Mouse (Mus musculus) hindbrain, embryonic 15.5 days (tissue): Measurements from ENCODE around the gene Gm47841. TPM values are rescaled to one million over a fixed set of nuclear protein-coding genes. Genes with fewer than 3 reads are reported as not detected.

Source experiments
- ATAC-seq: fragments of 200-750 bp; cut with Nextera tagmentation; 2 replicates; pipeline ENCODE4 v1.8.0; 2017; ENCODE audit warnings: low read depth, moderate number of reproducible peaks, moderate TSS enrichment; ENCODE audit not compliant: low FRiP score
- H3K27ac ChIP-seq: fragments of 300-500 bp; sonication (generic); replicated peaks from 2 replicates; pipeline ENCODE4 v1.5.1; 2015; ENCODE audit warnings: mild to moderate bottlenecking, inconsistent platforms
- H3K27me3 ChIP-seq: fragments of 300-500 bp; sonication (generic); 2 replicates; pipeline ENCODE4 v1.6.1; 2015; ENCODE audit warnings: control low read depth, inconsistent platforms
- H3K36me3 ChIP-seq: fragments of 300-500 bp; sonication (generic); 2 replicates; pipeline ENCODE4 v1.6.1; 2015; ENCODE audit warnings: control low read depth, inconsistent platforms
- H3K4me1 ChIP-seq: fragments of 300-500 bp; sonication (generic); replicated peaks from 2 replicates; pipeline ENCODE4 v1.6.1; 2015; ENCODE audit warnings: control low read depth, inconsistent platforms
- H3K4me2 ChIP-seq: fragments of 300-500 bp; sonication (generic); 2 replicates; pipeline ENCODE4 v1.6.1; 2015; ENCODE audit warnings: moderate library complexity, mild to moderate bottlenecking, inconsistent platforms
- H3K4me3 ChIP-seq: fragments of 300-500 bp; sonication (generic); 2 replicates; pipeline ENCODE4 v1.5.1; 2015; ENCODE audit warnings: mild to moderate bottlenecking, inconsistent platforms
- H3K9ac ChIP-seq: fragments of 300-500 bp; sonication (generic); 2 replicates; pipeline ENCODE4 v1.6.1; 2015; ENCODE audit warnings: inconsistent platforms
- H3K9me3 ChIP-seq: fragments of 300-500 bp; sonication (generic); 2 replicates; pipeline ENCODE4 v1.6.1; 2016; ENCODE audit warnings: control low read depth, inconsistent platforms
- WGBS: fragments of 180-500 bp; shearing (Covaris S2); methylation state at CpG from one replicate; pipeline ENCODE4 v1.1.7; 2015; 5-methylcytosine and 5-hydroxymethylcytosine counted together
- polyA plus RNA-seq: library from polyadenylated mRNA; unstranded; fragments of >200 nt; fragmentation: Nextera tagmentation; extraction: Ambion mirVana; gene quantifications from 2 replicates; pipeline ENCODE4 v1.2.1, GENCODE M21; 2015

Gm47841 gene
- not detected in 2 replicates for polyA plus RNA-seq

DNA sequence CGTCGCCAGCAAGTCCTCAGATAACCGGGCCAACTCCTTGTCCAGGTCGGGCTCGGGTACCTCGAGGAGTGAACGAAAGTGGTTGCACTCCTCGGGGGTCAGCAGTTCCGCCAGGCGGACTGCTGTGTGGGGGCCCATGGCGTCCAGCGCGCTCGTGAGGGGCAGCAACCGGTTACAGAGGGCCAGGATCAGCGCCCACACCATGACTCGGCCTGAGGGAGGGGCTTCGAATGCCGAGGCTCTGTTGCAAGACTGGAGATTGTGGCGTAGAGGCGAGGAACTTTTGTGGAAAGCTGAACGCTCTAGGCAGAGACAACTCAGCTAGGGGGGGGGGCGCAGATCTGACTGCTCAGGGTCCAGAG, at the start of gene Gm47841:
Gm47841 (minus strand) TSS at position 204 of the 362 bp plus-strand sequence.
- peaks cover 58% of the 10 kb centered on the region for H3K27me3 ChIP-seq
- H3K36me3 ChIP-seq = no peaks in the 10 kb centered on the region
- H3K4me3 ChIP-seq = peak within 1 kb of the TSS; percentile 42
- ATAC-seq = peak; percentile 10; the same call in 1 of the 2 replicates
- H3K4me1 ChIP-seq = peaks cover 24% of the 10 kb centered on the region
- 3% methylated on average over 23 of the region's 23 CpGs for WGBS
- peak within 1 kb of the TSS; percentile 81 for H3K4me2 ChIP-seq
- H3K9ac ChIP-seq = peak within 1 kb of the TSS; percentile 52
- no peak within 1 kb of the TSS for H3K27ac ChIP-seq
- no peaks in the 10 kb centered on the region for H3K9me3 ChIP-seq

DNA sequence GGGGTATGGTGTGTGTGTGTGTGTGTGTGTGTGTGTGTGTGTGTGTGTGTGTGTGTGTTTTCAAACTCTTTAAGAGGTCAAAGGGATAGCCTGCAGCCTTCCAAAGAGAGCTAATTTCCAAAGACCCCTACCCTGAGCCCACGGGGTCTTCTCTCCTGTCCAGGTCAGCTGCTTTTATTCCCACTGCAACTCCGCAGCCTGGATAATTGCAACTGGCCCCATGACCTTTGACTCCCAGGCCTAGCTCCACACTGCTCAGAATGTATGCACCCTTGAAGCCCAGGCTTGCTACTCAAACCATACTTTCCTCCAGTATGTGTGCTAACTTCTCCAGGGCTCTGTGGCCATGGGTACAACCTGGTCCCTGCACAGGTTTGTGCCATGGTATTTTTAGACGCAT, 48.2 kb upstream of the Gm47841 start:
- H3K27ac ChIP-seq = no peak overlapping the region
- H3K9me3 ChIP-seq = no peaks in the 10 kb centered on the region
- no peak overlapping the region for H3K9ac ChIP-seq
- no peaks in the 10 kb centered on the region for H3K27me3 ChIP-seq
- 49% methylated on average over 3 of the region's 3 CpGs for WGBS
- H3K4me3 ChIP-seq = no peak overlapping the region
- peaks cover 30% of the 10 kb centered on the region for H3K4me1 ChIP-seq
- no peak for ATAC-seq
- H3K36me3 ChIP-seq = no peaks in the 10 kb centered on the region
- H3K4me2 ChIP-seq = no peak overlapping the region

DNA sequence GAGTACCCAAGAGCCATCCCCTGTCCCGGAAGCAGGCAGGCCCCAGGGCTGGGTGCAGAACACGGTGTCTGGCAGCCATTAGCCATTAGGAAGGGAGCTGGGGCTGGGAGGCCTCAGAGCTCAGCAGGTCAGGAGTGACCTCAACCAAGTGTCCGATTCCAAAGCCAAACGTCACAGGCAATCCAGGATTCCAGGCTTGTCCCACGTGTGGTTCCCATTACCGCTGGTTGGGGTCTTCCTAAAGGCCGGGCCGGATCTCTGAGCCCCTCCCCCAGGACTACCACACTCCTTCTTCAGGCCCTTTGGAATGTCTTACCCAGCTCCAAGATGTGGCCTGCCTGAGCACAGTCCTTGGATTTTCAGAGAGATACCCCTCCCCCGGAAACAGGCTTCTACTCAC, 47.8 kb upstream of the Gm47841 start:
- no peaks in the 10 kb centered on the region for H3K27me3 ChIP-seq
- H3K9ac ChIP-seq = no peak overlapping the region
- WGBS = 59% methylated on average over 9 of the region's 9 CpGs
- peaks cover 30% of the 10 kb centered on the region for H3K4me1 ChIP-seq
- H3K4me3 ChIP-seq = no peak overlapping the region
- ATAC-seq = no peak
- no peaks in the 10 kb centered on the region for H3K9me3 ChIP-seq
- H3K4me2 ChIP-seq = no peak overlapping the region
- no peaks in the 10 kb centered on the region for H3K36me3 ChIP-seq
- no peak overlapping the region for H3K27ac ChIP-seq

DNA sequence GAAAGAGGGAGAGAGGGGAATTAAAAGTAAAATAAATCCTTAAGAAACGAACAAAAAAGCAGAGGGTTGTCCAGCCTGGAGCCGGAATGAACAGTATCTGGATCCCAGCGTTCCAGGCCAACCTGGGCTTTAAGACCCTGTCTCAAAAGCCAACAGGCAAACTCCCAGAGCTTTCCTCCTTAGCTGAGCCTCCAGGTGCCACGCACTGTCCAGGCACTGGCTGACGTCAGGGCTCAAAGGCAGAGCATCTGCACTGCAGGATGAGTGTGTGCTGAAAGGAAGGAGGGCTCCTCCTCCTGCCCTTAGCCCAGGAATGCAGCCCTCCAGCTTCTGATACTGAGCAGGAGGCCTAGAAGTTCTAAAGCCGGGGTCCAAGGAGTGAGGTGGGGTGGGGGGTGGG, 46.8 kb upstream of the Gm47841 start:
- WGBS = 48% methylated on average over 6 of the region's 6 CpGs
- Histone ChIP-seq H3K9me3 (no peaks in the 10 kb centered on the region), H3K9ac (no peak overlapping the region), H3K4me3 (no peak overlapping the region), H3K27ac (no peak overlapping the region), H3K36me3 (no peaks in the 10 kb centered on the region), H3K4me2 (no peak overlapping the region), H3K27me3 (no peaks in the 10 kb centered on the region), H3K4me1 (peaks cover 30% of the 10 kb centered on the region)
- ATAC-seq = no peak

DNA sequence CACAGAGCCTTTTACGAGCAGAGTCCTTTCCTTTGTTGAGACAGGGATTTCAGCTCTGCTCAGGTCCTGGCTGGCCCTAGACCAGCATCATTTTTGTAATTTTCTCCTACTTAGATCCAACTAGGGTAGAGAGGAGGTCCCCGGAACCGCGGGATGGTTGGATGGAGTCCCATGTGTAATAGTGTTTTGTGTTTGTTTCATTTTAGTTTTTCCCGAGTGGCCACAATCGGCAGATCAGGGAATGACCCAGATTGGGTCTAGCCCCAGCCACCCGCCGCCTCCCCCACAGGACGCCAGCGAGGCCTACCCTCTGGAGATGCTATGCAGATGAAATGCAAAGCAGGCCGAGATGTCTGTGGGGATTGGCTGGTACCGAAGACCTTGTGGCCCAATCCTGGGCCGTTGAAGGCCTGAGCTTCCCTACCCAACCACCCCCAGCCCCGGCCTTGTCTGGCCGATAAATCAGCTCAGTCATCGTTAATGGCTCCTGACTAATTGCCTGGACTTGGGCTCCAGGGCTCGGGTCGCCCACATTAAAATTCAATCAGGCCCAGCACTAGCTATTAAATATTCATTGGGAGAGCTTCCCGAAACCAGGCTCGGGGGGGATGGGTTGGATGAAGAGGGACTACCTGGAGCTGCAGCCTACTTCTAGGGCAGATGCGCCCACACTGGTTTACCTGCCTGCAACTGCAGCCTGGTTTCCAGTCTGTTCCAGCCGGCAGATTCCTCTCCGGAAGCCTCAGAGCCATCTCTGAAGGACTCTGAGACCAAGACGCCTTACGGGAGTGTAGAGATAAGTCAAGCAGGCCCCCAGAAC, 45.8 kb upstream of the Gm47841 start:
- WGBS = 13% methylated on average over 25 of the region's 25 CpGs
- H3K4me1 ChIP-seq = peaks cover 28% of the 10 kb centered on the region

DNA sequence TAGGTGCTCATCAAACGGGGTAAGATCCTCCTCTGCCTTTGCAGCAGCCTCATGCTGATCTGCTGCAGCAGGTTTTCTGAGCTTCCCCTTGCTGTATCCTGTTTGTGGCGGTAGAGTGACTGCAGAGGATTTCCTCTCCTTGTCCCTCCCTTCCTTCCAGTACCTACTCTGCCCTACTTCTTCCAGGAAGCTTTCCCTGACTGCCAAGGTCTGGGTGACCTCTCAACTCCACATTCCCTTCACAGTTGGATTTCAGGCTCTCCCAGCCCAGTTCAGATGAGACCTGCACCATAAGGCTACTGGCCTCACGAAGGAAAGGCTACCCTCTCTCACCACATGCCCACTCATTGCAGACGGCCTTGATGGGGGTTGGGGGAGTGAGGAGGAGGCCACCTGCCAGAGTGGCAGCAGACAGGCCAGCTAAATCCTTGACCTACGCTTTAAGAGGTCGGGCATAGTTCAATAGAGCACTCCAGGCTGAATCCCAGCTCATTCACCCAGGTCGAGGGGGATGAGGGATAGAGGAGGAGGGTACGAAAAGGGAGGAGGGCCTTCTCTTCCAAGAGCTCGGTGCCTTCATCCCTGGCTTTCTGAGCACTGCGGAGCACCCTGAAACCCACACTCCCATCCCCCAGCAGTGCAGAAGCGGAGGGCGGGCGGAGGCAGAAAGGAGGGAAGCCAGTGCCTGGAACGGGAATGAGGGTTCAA, 45.1 kb upstream of the Gm47841 start:
- Histone ChIP-seq H3K9ac (0 out of 2 replicates have a peak overlapping the region, but pooled peaks have one; percentile 2), H3K27ac (peak overlapping the region; percentile 47), H3K4me2 (peak overlapping the region; percentile 19), H3K9me3 (no peaks in the 10 kb centered on the region), H3K36me3 (no peaks in the 10 kb centered on the region), H3K4me3 (no peak overlapping the region), H3K4me1 (peaks cover 25% of the 10 kb centered on the region), H3K27me3 (no peaks in the 10 kb centered on the region)
- peak; percentile 10; the same call in 1 of the 2 replicates for ATAC-seq
- WGBS = 22% methylated on average over 14 of the region's 14 CpGs

More for the DNA sequence above, 45.8 kb upstream of the Gm47841 start:
- Histone ChIP-seq H3K36me3 (no peaks in the 10 kb centered on the region), H3K9me3 (no peaks in the 10 kb centered on the region), H3K4me2 (peak overlapping the region; percentile 19), H3K27ac (peak overlapping the region; percentile 60), H3K27me3 (no peaks in the 10 kb centered on the region), H3K4me3 (no peak overlapping the region), H3K9ac (0 out of 2 replicates have a peak overlapping the region, but pooled peaks have one; percentile 2)
- peak; percentile 81 for ATAC-seq

DNA sequence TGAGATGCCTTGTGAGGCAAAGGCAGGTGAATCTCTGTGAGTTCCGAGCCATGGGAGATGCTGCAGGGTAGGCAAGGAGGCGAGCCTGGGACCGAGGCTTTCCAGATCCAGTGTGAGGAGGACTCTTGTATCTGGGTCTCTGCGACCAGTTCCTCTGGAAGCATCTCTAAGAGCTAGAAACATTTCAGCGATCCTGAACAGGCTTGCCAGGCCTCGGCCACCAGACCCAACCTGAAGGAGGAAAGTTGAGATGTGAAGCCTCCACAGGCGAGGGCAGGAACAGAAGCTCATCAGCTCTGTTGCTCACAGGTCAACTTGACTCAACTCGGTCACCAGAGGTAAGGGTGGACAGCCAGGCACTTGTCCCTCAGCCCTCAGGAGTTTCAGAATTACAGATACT, 44.4 kb upstream of the Gm47841 start:
- ATAC-seq = no peak
- Histone ChIP-seq H3K27me3 (no peaks in the 10 kb centered on the region), H3K4me2 (no peak overlapping the region), H3K27ac (no peak overlapping the region), H3K4me1 (peaks cover 25% of the 10 kb centered on the region), H3K9ac (no peak overlapping the region), H3K9me3 (no peaks in the 10 kb centered on the region), H3K4me3 (no peak overlapping the region), H3K36me3 (no peaks in the 10 kb centered on the region)
- 93% methylated on average over 8 of the region's 8 CpGs for WGBS

DNA sequence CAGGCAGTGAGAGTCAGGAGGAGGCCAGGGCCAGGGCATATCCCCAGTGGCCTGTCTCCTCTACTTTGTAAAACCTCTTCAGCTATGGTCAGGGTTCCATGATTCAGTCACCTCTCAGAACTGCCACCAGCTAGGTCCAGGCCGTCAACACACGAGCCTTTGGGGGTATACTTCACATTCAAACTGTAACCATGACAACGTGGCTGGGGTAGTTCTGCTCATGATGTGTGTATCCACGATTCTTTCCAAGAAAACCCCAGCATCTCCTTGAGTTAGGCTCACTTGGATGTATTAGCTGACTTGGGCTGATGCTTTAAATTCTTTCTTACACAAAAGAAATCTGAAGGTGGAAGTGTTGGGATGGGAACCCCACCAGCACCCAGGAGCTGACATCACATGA, 41.1 kb upstream of the Gm47841 start:
- no peaks in the 10 kb centered on the region for H3K27me3 ChIP-seq
- no peak for ATAC-seq
- H3K4me1 ChIP-seq = peaks cover 18% of the 10 kb centered on the region
- WGBS = 25% methylated on average over 4 of the region's 4 CpGs
- H3K27ac ChIP-seq = no peak overlapping the region
- no peak overlapping the region for H3K4me3 ChIP-seq
- H3K9ac ChIP-seq = no peak overlapping the region
- no peaks in the 10 kb centered on the region for H3K9me3 ChIP-seq
- no peak overlapping the region for H3K4me2 ChIP-seq
- no peaks in the 10 kb centered on the region for H3K36me3 ChIP-seq

DNA sequence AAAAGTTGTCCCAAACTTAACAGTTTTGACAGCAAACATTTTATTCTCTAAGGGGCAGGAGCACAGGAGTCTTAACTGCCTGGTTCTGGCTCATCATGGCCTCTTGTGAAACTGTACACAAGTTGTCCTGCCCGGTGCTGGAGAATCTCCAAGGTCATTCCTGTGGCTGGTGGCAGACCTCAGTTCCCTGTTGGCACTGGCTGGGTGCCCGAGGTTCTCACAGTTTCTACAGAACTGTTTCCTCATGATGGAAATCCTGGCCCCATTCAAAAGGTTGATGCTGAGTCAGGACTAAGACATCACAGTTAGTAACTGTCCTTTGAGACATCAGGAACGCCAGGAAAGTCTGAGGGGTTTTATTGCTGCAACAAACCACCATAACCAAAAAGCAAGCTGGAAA, 39.8 kb upstream of the Gm47841 start:
- Histone ChIP-seq H3K4me3 (no peak overlapping the region), H3K27ac (no peak overlapping the region), H3K27me3 (no peaks in the 10 kb centered on the region), H3K9me3 (no peaks in the 10 kb centered on the region), H3K4me2 (no peak overlapping the region), H3K4me1 (peaks cover 6% of the 10 kb centered on the region), H3K36me3 (no peaks in the 10 kb centered on the region), H3K9ac (no peak overlapping the region)
- 61% methylated on average over 3 of the region's 3 CpGs for WGBS
- ATAC-seq = no peak

DNA sequence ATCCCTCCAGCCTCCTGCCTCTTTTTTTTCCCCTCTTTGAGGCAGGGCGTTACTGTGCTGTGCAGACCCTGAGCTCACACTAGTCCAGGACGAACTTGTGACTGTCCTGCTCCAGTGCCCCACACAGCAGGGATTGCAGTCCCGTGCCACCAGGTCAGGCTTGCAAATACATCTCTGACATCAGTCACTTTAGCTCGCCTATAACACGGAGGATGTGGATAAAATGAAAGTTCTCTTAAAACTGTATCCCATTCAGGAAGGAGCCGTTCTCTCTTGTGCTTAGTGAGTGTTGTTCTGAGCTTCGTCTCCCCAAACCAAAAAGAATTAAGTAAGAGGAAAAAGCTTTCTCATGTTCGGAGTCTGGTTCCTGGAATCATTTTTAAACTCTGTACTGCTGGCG, 39.3 kb upstream of the Gm47841 start:
- H3K4me3 ChIP-seq = no peak overlapping the region
- H3K4me2 ChIP-seq = no peak overlapping the region
- H3K27me3 ChIP-seq = no peaks in the 10 kb centered on the region
- 67% methylated on average over 9 of the region's 9 CpGs for WGBS
- H3K36me3 ChIP-seq = no peaks in the 10 kb centered on the region
- H3K4me1 ChIP-seq = peaks cover 6% of the 10 kb centered on the region
- H3K9me3 ChIP-seq = no peaks in the 10 kb centered on the region
- no peak overlapping the region for H3K9ac ChIP-seq
- H3K27ac ChIP-seq = no peak overlapping the region
- ATAC-seq = no peak

DNA sequence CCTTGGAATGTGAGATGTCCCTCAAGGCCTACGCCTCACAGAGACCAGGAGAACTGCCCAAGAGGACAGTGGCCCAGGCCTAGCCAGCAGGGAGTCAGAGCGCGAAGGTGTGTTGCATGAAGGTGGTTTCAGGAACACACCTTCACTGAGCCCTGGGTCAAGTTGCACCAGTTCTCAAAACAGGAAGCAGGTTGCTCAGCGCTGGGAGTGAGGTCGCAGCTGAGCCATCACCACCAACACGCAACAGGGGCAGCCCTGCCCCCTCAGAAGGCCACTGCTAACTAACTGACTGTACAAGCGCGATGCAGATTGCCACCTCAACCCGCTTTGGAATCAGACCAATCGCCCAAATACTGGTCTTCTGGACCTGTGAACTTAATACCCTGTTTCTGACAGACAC, 37.3 kb upstream of the Gm47841 start:
- Histone ChIP-seq H3K4me3 (no peak overlapping the region), H3K9me3 (no peaks in the 10 kb centered on the region), H3K4me2 (no peak overlapping the region), H3K4me1 (peaks cover 6% of the 10 kb centered on the region), H3K9ac (no peak overlapping the region), H3K36me3 (no peaks in the 10 kb centered on the region), H3K27ac (no peak overlapping the region), H3K27me3 (no peaks in the 10 kb centered on the region)
- no peak for ATAC-seq
- WGBS = 83% methylated on average over 10 of the region's 10 CpGs

DNA sequence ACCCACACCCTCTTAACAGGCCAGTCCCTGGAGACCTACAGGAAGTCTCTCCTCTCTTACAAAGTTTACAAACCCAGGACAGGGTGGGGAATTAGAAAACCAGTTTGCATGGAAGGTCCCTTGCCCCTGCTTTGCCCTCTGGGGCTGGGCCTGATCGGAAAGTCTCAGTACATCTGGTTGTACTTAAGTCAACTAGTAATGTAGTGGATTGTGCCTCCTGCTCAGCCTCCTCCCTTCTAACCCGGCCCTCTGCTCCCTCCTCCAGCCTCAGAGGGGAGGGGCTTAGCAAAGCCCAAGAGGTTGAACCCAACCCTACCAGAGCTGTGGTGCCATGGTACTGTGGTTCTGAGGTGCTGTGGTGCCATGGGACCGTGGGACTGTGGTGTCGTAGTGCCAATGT, 35.0 kb upstream of the Gm47841 start:
- no peak overlapping the region for H3K27ac ChIP-seq
- H3K4me3 ChIP-seq = no peak overlapping the region
- H3K27me3 ChIP-seq = no peaks in the 10 kb centered on the region
- H3K36me3 ChIP-seq = no peaks in the 10 kb centered on the region
- H3K4me1 ChIP-seq = peaks cover 15% of the 10 kb centered on the region
- H3K9me3 ChIP-seq = no peaks in the 10 kb centered on the region
- ATAC-seq = no peak
- 58% methylated on average over 4 of the region's 4 CpGs for WGBS
- H3K4me2 ChIP-seq = no peak overlapping the region
- no peak overlapping the region for H3K9ac ChIP-seq
